Mouse (Mus musculus) lung, adult 18-20 months (tissue): ENCODE data around the gene Eme1.
A peak's percentile ranks its signal among the peaks of the same experiment; 100 is the strongest.
"Not testable (repeated sequence)": the region's sequence is repeated elsewhere in the genome, so short reads cannot be mapped to it uniquely, and the experiment has no call there.

Experiments
- DNase-seq, 2 experiments: peaks; one replicate each; pipeline ENCODE4 v3.0.0; 2022; ENCODE audit warnings: mixed read lengths in 2 of 2

Eme1 gene

GRCm38 (mm10) chr11:94653663-94654436 lies at the start of gene Eme1, which contains the start of gene Mrpl27:
Gene Eme1, minus strand, starts transcription at chr11:94653964.
Gene Mrpl27, plus strand, starts transcription at chr11:94653767.
- DNase-seq: peak; percentile 84 to 87

DNA sequence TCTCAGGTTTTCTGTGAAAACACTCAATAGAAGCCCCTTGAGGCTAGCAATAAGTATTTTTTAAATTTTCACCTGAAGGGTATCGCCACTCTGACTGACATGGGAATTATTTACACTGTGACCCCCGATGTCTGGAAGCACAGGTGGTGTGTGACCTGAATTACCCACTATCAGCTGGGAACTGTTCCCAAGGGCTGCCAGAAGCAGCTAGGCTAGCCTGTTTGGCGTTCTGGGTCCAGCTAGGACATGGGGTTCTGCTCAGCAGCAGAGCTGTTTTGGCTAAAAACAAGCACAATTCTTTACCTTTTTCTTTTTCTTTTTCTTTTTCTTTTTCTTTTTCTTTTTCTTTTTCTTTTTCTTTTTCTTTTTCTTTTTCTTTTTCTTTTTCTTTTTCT lies 48.4 kb upstream of the Eme1 start:
- DNase-seq: no peak

GRCm38 (mm10) chr11:94701401-94702215 lies 47.8 kb upstream of the Eme1 start:
- DNase-seq: no peak

DNA sequence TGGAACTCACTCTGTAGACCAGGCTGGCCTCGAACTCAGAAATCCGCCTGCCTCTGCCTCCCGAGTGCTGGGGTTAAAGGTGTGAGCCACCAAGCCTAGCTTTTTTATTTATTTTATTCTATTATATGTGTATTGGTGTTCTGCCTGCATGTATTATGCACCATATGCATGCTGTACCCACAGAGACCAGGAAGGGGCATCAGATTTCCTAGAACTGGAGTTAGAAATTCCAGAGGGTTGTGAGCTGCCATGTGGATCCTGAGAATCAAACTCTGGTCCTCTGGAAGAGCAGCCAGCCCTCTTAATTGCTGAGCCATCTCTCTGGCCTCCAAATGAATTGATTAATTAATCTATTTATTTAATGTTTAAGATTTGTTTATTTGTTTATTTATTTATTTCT lies 45.6 kb upstream of the Eme1 start:
- no peak for DNase-seq

DNA sequence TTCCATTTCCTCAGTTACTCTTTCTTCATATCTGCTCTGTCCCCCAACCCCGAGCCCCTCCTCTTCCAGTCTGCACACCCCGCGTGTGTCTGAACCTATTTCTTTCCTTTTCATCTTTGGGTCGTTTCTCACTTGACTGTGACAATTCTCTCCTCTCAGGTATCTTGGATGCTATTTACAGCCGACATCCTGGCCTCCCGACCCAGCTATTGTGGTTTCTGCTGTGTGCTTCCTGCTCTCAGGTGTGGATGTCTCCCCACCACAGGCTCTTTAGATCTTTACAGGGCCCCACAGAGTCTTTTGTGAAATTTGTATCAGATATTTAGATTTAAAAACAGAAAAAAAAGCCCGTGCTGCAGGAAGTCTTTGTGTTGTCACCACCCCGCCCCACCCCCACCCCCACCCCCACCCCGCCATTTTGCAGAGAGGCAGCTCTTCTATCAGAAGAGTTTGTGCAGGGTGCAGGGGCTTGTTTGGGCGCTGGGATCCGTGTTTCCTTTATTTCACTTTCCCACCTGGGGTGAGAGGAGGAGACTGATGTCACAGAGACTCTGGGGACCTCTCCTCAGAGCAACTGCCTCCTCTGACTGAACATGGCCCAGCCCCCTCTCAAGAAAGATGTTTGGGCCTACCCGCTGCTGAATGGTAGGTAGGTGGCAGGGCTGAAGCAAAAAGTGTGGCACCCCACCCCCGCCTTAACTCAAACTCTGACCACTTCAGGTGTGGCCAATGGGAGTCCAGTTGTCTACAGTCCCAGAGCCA lies 44.1 kb upstream of the Eme1 start:
- no peak for DNase-seq

DNA sequence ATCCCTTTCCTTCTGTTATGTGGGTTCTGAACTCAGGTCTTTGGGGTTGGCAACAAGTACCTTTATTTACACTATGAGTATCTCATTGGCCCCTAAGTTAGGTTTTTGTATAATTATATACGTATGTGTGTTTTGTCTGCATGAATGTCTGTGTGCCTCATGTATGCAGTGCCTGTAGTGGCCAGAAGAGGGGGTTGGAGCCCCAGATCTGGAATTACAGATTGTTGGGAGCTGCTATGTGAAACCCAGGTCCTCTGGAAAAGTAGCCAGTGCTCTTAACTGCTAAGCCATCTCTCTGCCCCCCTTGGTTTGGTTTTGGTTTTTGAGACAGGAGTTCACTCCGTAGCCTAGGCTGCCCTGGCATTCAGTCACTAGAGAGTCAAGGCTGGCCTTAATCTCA lies 43.4 kb upstream of the Eme1 start:
- DNase-seq: no peak

DNA sequence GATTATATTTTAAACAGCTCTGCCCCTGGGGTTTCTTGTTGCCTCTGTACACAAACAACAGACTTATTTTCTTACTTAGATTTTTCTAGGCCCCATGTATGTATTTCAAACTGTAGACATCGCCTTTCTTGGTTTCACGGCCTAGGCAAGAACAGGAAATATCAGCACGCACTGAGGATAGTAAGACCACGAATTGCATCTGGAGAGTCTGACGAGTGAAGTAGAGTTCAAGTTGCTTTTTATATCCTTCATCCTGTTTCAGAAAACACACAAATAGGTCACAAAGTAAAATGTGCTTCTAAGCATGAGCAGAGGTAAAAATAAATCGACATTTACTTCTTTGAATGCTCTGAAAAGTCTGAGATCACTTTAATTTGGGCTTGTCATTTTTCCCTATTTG lies 41.7 kb upstream of the Eme1 start:
- no peak for DNase-seq

GRCm38 (mm10) chr11:94692502-94692901 lies 38.7 kb upstream of the Eme1 start:
- not testable (repeated sequence) for DNase-seq

GRCm38 (mm10) chr11:94687178-94687577 lies 33.4 kb upstream of the Eme1 start:
- DNase-seq: no peak

- no peak for DNase-seq
Observed at GRCm38 (mm10) chr11:94682427-94682826, 28.7 kb upstream of the Eme1 start.

- DNase-seq: no peak
Observed at GRCm38 (mm10) chr11:94681640-94682039, 27.9 kb upstream of the Eme1 start.

GRCm38 (mm10) chr11:94680639-94681038 lies 26.9 kb upstream of the Eme1 start:
- DNase-seq: no peak

GRCm38 (mm10) chr11:94677607-94678145 lies 23.9 kb upstream of the Eme1 start:
- no peak for DNase-seq

GRCm38 (mm10) chr11:94676754-94677606 lies 23.2 kb upstream of the Eme1 start, which contains the start of gene Xylt2:
Gene Xylt2, minus strand, starts transcription at chr11:94677515.
- peak; percentile 90 to 92 for DNase-seq

DNA sequence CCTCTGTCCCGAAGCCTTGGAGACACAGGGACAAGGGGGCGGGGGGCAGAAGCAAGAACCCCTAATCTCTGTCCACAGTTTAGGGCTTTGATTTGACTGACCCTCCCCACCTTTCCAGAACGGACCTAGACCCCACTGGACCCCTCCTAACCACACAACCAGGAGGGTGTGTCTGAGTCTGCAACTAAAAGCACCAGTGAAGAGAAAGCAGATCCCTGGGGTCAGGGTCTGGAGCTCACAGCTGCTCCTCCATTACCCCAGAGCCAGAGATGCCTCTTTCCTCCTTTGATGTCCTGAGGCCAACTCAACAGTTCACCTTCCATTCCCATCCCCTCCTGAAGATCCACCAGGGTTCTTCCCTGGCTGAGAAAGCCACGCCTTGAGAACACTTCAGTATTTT lies 22.5 kb upstream of the Eme1 start:
- DNase-seq: no peak

- no peak for DNase-seq
Observed at GRCm38 (mm10) chr11:94675446-94675845, 21.7 kb upstream of the Eme1 start.

GRCm38 (mm10) chr11:94674984-94675383 lies 21.2 kb upstream of the Eme1 start:
- DNase-seq: no peak

DNA sequence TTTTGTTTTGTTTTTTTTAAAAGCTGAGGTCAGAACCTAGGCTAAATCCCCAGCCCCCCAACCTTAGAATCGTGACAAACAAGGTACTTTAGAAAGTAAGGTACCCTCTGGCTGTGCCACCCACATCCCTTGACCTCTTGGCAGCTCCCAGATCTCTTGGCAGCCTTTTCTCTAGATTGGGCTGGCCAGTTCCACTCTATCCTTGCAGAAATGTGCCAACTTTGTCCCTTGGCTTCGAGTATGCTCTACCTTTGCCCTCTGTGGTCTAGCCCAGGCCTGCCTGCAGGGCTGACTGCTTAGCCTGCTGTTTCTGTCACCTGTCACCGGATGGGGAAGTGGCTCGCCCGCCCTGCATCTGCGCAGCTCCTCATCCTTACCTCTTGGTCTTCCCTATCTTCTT lies 11.5 kb upstream of the Eme1 start:
- no peak for DNase-seq

- no peak for DNase-seq
Observed at GRCm38 (mm10) chr11:94661344-94661743, 7.6 kb upstream of the Eme1 start.

DNA sequence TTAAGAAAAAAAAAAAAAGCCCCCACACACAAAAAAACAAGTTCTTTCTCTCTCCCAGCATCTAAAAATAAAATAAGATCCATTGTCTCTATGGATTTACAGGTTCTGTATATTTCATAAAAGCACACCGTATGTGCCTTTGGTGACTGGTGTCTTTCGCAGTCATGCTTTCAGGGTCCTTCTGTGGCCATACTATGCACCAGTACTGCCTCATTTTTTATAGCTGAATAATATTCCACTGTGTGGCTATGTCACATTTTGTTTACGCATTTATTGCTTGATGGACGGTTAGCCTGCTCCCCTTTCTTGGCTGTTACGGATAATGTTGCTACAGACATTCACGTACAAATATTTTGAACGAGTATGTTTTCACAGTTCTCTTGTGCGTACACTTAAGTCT lies 791 bp downstream of the Eme1 start:
- DNase-seq: no peak

DNA sequence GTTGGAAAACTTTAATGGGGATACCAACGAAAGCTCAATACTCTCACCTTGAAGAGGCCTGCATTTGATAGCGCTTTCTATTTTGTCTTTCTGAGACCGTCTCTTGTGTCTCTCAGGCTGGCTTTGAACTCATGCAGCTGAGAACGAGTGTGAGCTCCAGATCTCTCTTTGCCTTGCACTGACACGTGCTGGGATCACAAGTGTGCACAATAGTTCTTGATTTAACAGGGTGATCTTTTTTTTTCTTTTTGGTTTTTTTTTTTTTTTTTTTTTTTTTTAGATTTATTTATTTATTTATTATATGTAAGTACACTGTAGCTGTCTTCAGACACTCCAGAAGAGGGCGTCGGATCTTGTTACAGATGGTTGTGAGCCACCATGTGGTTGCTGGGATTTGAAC lies 2.5 kb downstream of the Eme1 start:
- DNase-seq: not testable (repeated sequence)

- DNase-seq: no peak
Observed at GRCm38 (mm10) chr11:94646457-94646856, 7.3 kb downstream of the Eme1 start.
